Mouse (Mus musculus) hindbrain, embryonic 10.5 days (tissue): ENCODE measurements at regions not wholly inside any gene's neighbourhood (a gene's known extent, or its start where the extent isn't known, plus 50 kb on each side); places are given as distances from the start of the nearest gene placed in this dataset.

ENCODE experiments used
- DNase-seq: peaks from one replicate; pipeline ENCODE4 v3.0.0-alpha.2; 2017; ENCODE audit warnings: low spot score
- H3K27ac ChIP-seq: fragments of 300-500 bp; sonication (generic); 2 replicates; pipeline ENCODE4 v1.5.1; 2016; ENCODE audit warnings: mild to moderate bottlenecking, moderate library complexity
- H3K27me3 ChIP-seq: fragments of 300-500 bp; sonication (generic); 2 replicates; pipeline ENCODE4 v1.6.1; 2016; ENCODE audit warnings: mild to moderate bottlenecking; ENCODE audit not compliant: poor library complexity, insufficient read depth, severe bottlenecking
- H3K36me3 ChIP-seq: fragments of 300-500 bp; sonication (generic); 2 replicates; pipeline ENCODE4 v1.6.1; 2016; ENCODE audit warnings: mild to moderate bottlenecking, moderate library complexity
- H3K4me1 ChIP-seq: fragments of 300-500 bp; sonication (generic); replicated peaks from 2 replicates; pipeline ENCODE4 v1.6.1; 2016; ENCODE audit warnings: mild to moderate bottlenecking
- H3K4me3 ChIP-seq: fragments of 300-500 bp; sonication (generic); 2 replicates; pipeline ENCODE4 v1.5.1; 2016; ENCODE audit warnings: mild to moderate bottlenecking, moderate library complexity
- H3K9me3 ChIP-seq: fragments of 300-500 bp; sonication (generic); 2 replicates; pipeline ENCODE4 v1.6.1; 2016; ENCODE audit warnings: mild to moderate bottlenecking, moderate library complexity
- WGBS: fragments of 180-500 bp; shearing (Covaris S2); methylation state at CpG from one replicate; pipeline ENCODE4 v1.1.7; 2016; 5-methylcytosine and 5-hydroxymethylcytosine counted together

GRCm38 (mm10) chr2:137489181-137489682 is 372.8 kb upstream of the Jag1 start:
- no peaks in the 10 kb centered on the region for H3K36me3 ChIP-seq
- H3K4me3 ChIP-seq: no peak overlapping the region
- H3K27me3 ChIP-seq: no peaks in the 10 kb centered on the region
- DNase-seq: no peak
- no peaks in the 10 kb centered on the region for H3K4me1 ChIP-seq
- H3K9me3 ChIP-seq: no peaks in the 10 kb centered on the region
- no peak overlapping the region for H3K27ac ChIP-seq
- 85% methylated on average over 5 of the region's 5 CpGs for WGBS

- Histone ChIP-seq H3K9me3 (no peaks in the 10 kb centered on the region), H3K27me3 (no peaks in the 10 kb centered on the region), H3K4me1 (no peaks in the 10 kb centered on the region), H3K4me3 (no peak overlapping the region), H3K27ac (no peak overlapping the region), H3K36me3 (no peaks in the 10 kb centered on the region)
- DNase-seq: no peak
- WGBS: 43% methylated on average over 1 of the region's 1 CpGs
Observed at GRCm38 (mm10) chr2:137468769-137469168, 352.3 kb upstream of the Jag1 start.

- 49% methylated on average over 4 of the region's 4 CpGs for WGBS
- Histone ChIP-seq H3K9me3 (no peaks in the 10 kb centered on the region), H3K4me3 (no peak overlapping the region), H3K27ac (0 out of 2 replicates have a peak overlapping the region, but pooled peaks have one; percentile 46), H3K27me3 (no peaks in the 10 kb centered on the region), H3K36me3 (no peaks in the 10 kb centered on the region), H3K4me1 (peaks cover 19% of the 10 kb centered on the region)
- DNase-seq: peak; percentile 30
Observed at GRCm38 (mm10) chr2:137457061-137457753, 340.8 kb upstream of the Jag1 start.

- no peak overlapping the region for H3K27ac ChIP-seq
- H3K9me3 ChIP-seq: no peaks in the 10 kb centered on the region
- H3K36me3 ChIP-seq: no peaks in the 10 kb centered on the region
- no peak for DNase-seq
- no peak overlapping the region for H3K4me3 ChIP-seq
- no peaks in the 10 kb centered on the region for H3K27me3 ChIP-seq
- H3K4me1 ChIP-seq: peaks cover 19% of the 10 kb centered on the region
- 85% methylated on average over 3 of the region's 3 CpGs for WGBS
Observed at GRCm38 (mm10) chr2:137456436-137456835, 340.0 kb upstream of the Jag1 start.

- Histone ChIP-seq H3K36me3 (no peaks in the 10 kb centered on the region), H3K27me3 (no peaks in the 10 kb centered on the region), H3K9me3 (no peaks in the 10 kb centered on the region), H3K4me3 (no peak overlapping the region), H3K27ac (no peak overlapping the region), H3K4me1 (no peaks in the 10 kb centered on the region)
- WGBS: 92% methylated on average over 7 of the region's 7 CpGs
- DNase-seq: no peak
Observed at GRCm38 (mm10) chr2:137446919-137447318, 330.5 kb upstream of the Jag1 start.

- Histone ChIP-seq H3K36me3 (no peaks in the 10 kb centered on the region), H3K9me3 (no peaks in the 10 kb centered on the region), H3K27ac (no peak overlapping the region), H3K4me1 (peaks cover 5% of the 10 kb centered on the region; the same call in 1 of the 2 replicates), H3K4me3 (no peak overlapping the region), H3K27me3 (no peaks in the 10 kb centered on the region)
- DNase-seq: no peak
- WGBS: 92% methylated on average over 5 of the region's 5 CpGs
Observed at GRCm38 (mm10) chr2:137437741-137438140, 321.3 kb upstream of the Jag1 start.

- Histone ChIP-seq H3K27ac (no peak overlapping the region), H3K9me3 (no peaks in the 10 kb centered on the region), H3K27me3 (no peaks in the 10 kb centered on the region), H3K4me3 (no peak overlapping the region), H3K4me1 (peaks cover 9% of the 10 kb centered on the region; the same call in 1 of the 2 replicates), H3K36me3 (no peaks in the 10 kb centered on the region)
- DNase-seq: no peak
- WGBS: 75% methylated on average over 4 of the region's 4 CpGs
Observed at GRCm38 (mm10) chr2:137436161-137436560, 319.7 kb upstream of the Jag1 start.

- no peaks in the 10 kb centered on the region for H3K4me1 ChIP-seq
- 72% methylated on average over 3 of the region's 3 CpGs for WGBS
Observed at GRCm38 (mm10) chr2:137422656-137423055, 306.2 kb upstream of the Jag1 start.

GRCm38 (mm10) chr2:137419678-137420077 is 303.2 kb upstream of the Jag1 start:
- no peaks in the 10 kb centered on the region for H3K27me3 ChIP-seq
- WGBS: 80% methylated on average over 4 of the region's 4 CpGs
- no peak for DNase-seq
- H3K4me3 ChIP-seq: no peak overlapping the region
- H3K4me1 ChIP-seq: no peaks in the 10 kb centered on the region
- H3K9me3 ChIP-seq: no peaks in the 10 kb centered on the region
- H3K36me3 ChIP-seq: no peaks in the 10 kb centered on the region
- no peak overlapping the region for H3K27ac ChIP-seq

More at GRCm38 (mm10) chr2:137422656-137423055, 306.2 kb upstream of the Jag1 start:
- Histone ChIP-seq H3K36me3 (no peaks in the 10 kb centered on the region), H3K27me3 (no peaks in the 10 kb centered on the region), H3K27ac (no peak overlapping the region), H3K9me3 (no peaks in the 10 kb centered on the region), H3K4me3 (no peak overlapping the region)
- DNase-seq: no peak

GRCm38 (mm10) chr2:137417691-137418090 is 301.2 kb upstream of the Jag1 start:
- 80% methylated on average over 6 of the region's 6 CpGs for WGBS
- no peak for DNase-seq
- Histone ChIP-seq H3K36me3 (no peaks in the 10 kb centered on the region), H3K4me1 (no peaks in the 10 kb centered on the region), H3K9me3 (no peaks in the 10 kb centered on the region), H3K27ac (no peak overlapping the region), H3K27me3 (no peaks in the 10 kb centered on the region), H3K4me3 (no peak overlapping the region)

- Histone ChIP-seq H3K4me1 (no peaks in the 10 kb centered on the region), H3K4me3 (no peak overlapping the region), H3K9me3 (no peaks in the 10 kb centered on the region), H3K27ac (no peak overlapping the region), H3K36me3 (no peaks in the 10 kb centered on the region), H3K27me3 (no peaks in the 10 kb centered on the region)
- no peak for DNase-seq
- 86% methylated on average over 3 of the region's 3 CpGs for WGBS
Observed at GRCm38 (mm10) chr2:137413432-137413831, 297.0 kb upstream of the Jag1 start.

- H3K9me3 ChIP-seq: no peaks in the 10 kb centered on the region
- DNase-seq: no peak
- WGBS: 95% methylated on average over 2 of the region's 2 CpGs
- H3K27me3 ChIP-seq: no peaks in the 10 kb centered on the region
- H3K27ac ChIP-seq: no peak overlapping the region
- H3K4me3 ChIP-seq: no peak overlapping the region
- no peaks in the 10 kb centered on the region for H3K4me1 ChIP-seq
- no peaks in the 10 kb centered on the region for H3K36me3 ChIP-seq
Observed at GRCm38 (mm10) chr2:137409611-137410010, 293.2 kb upstream of the Jag1 start.

GRCm38 (mm10) chr2:137408294-137408693 is 291.9 kb upstream of the Jag1 start:
- Histone ChIP-seq H3K36me3 (no peaks in the 10 kb centered on the region), H3K9me3 (no peaks in the 10 kb centered on the region), H3K27me3 (no peaks in the 10 kb centered on the region), H3K4me1 (no peaks in the 10 kb centered on the region), H3K27ac (no peak overlapping the region), H3K4me3 (no peak overlapping the region)
- 75% methylated on average over 2 of the region's 2 CpGs for WGBS
- DNase-seq: no peak
